Mouse (Mus musculus) cerebellum, postnatal 4 days (tissue): ENCODE measurements at regions not wholly inside any gene's neighbourhood (a gene's known extent, or its start where the extent isn't known, plus 50 kb on each side); places are given as distances from the start of the nearest gene placed in this dataset.
"Not testable (repeated sequence)": the region's sequence is repeated elsewhere in the genome, so short reads cannot be mapped to it uniquely, and the experiment has no call there.

Source experiments
- DNase-seq, 2 experiments: peaks; one replicate each; pipeline ENCODE4 v3.0.0; 2022; ENCODE audit warnings: low spot score in 2 of 2, mixed read lengths in 1 of 2

- no peak for DNase-seq
Observed at GRCm38 (mm10) chr10:108111398-108111797, 50.6 kb upstream of the Ppp1r12a start.

GRCm38 (mm10) chr10:108110891-108111290, 51.1 kb upstream of the Ppp1r12a start:
- DNase-seq: no peak

GRCm38 (mm10) chr10:108110197-108110596, 51.8 kb upstream of the Ppp1r12a start:
- no peak for DNase-seq

- not testable (repeated sequence) for DNase-seq
Observed at GRCm38 (mm10) chr10:108108500-108108899, 53.5 kb upstream of the Ppp1r12a start.

- no peak for DNase-seq
Observed at GRCm38 (mm10) chr10:108101521-108101920, 60.5 kb upstream of the Ppp1r12a start.

- no peak for DNase-seq
Observed at GRCm38 (mm10) chr10:108093043-108093442, 69.0 kb upstream of the Ppp1r12a start.

GRCm38 (mm10) chr10:108089375-108089981, 72.5 kb upstream of the Ppp1r12a start:
- no peak for DNase-seq

- DNase-seq: no peak
Observed at GRCm38 (mm10) chr10:108088883-108089282, 73.1 kb upstream of the Ppp1r12a start.

- no peak for DNase-seq
Observed at GRCm38 (mm10) chr10:108088209-108088608, 73.8 kb upstream of the Ppp1r12a start.

GRCm38 (mm10) chr10:108083220-108083619, 78.8 kb upstream of the Ppp1r12a start:
- no peak for DNase-seq

- DNase-seq: no peak
Observed at GRCm38 (mm10) chr10:108075144-108075543, 86.8 kb upstream of the Ppp1r12a start.

GRCm38 (mm10) chr10:108073828-108074227, 88.2 kb upstream of the Ppp1r12a start:
- no peak for DNase-seq

- no peak for DNase-seq
Observed at GRCm38 (mm10) chr10:108072211-108072610, 89.8 kb upstream of the Ppp1r12a start.

GRCm38 (mm10) chr10:108071424-108071823, 90.6 kb upstream of the Ppp1r12a start:
- DNase-seq: no peak

GRCm38 (mm10) chr10:108067723-108068122, 94.3 kb upstream of the Ppp1r12a start:
- DNase-seq: no peak

- no peak for DNase-seq
Observed at GRCm38 (mm10) chr10:108066241-108066640, 95.8 kb upstream of the Ppp1r12a start.

- peak; percentile 22 for DNase-seq
Observed at GRCm38 (mm10) chr10:108061813-108062435, 100.1 kb upstream of the Ppp1r12a start.

- DNase-seq: no peak
Observed at GRCm38 (mm10) chr10:108060554-108060953, 101.4 kb upstream of the Ppp1r12a start.

GRCm38 (mm10) chr10:108051637-108052036, 110.4 kb upstream of the Ppp1r12a start:
- DNase-seq: no peak

- no peak for DNase-seq
Observed at GRCm38 (mm10) chr10:108048426-108048825, 113.6 kb upstream of the Ppp1r12a start.

GRCm38 (mm10) chr10:108043519-108043918, 118.5 kb upstream of the Ppp1r12a start:
- DNase-seq: no peak

GRCm38 (mm10) chr10:108040027-108040426, 122.0 kb upstream of the Ppp1r12a start:
- DNase-seq: no peak

- no peak for DNase-seq
Observed at GRCm38 (mm10) chr10:108036486-108037109, 124.7 kb upstream of the Otogl start.
